Mouse (Mus musculus): ENCODE measurements around the gene Mad2l2. TPM values are rescaled to one million over a fixed set of nuclear protein-coding genes. Genes with fewer than 3 reads are reported as not detected.
A peak's percentile ranks its signal among the peaks of the same experiment; 100 is the strongest.

The Mad2l2 gene
- polyA plus RNA-seq (2016; fragmentation: Nextera tagmentation; extraction: Ambion mirVana), result 89.3 and 90.6 TPM in 2 replicates

- H3K27ac ChIP-seq, result peak within 1 kb of the TSS; percentile 96
- peak within 1 kb of the TSS; percentile 97 for H3K9ac ChIP-seq
- peaks cover 48% of the 10 kb centered on the region for H3K4me1 ChIP-seq
- WGBS, result under 1% methylated on average over 18 of the region's 18 CpGs
- peaks cover 2% of the 10 kb centered on the region; the same call in 1 of the 2 replicates for H3K36me3 ChIP-seq
- peak; percentile 11 for ATAC-seq (ENCODE audit: low FRiP score, low read depth)
- H3K4me3 ChIP-seq, result peak within 1 kb of the TSS; percentile 73
- H3K9me3 ChIP-seq, result no peaks in the 10 kb centered on the region
- H3K27me3 ChIP-seq (replicated peaks), result peaks cover 12% of the 10 kb centered on the region; the same call in 1 of the 2 replicates
- peak within 1 kb of the TSS; percentile 84 for H3K4me2 ChIP-seq (replicated peaks)
Measured at GRCm38 (mm10) chr4:148130133-148130532, at the start of gene Mad2l2. TSS of gene Mad2l2 (plus strand) at chr4:148130384.

- Histone ChIP-seq H3K9me3 (no peaks in the 10 kb centered on the region), H3K27me3 (replicated peaks) (no peaks in the 10 kb centered on the region), H3K36me3 (0 out of 2 replicates have a peak, but pooled peaks cover 4% of the 10 kb centered on the region), H3K4me2 (replicated peaks) (no peak overlapping the region), H3K27ac (no peak overlapping the region), H3K4me3 (no peak overlapping the region), H3K4me1 (peaks cover 15% of the 10 kb centered on the region), H3K9ac (no peak overlapping the region)
- no peak for ATAC-seq (ENCODE audit: low FRiP score, low read depth)
- 79% methylated on average over 1 of the region's 1 CpGs for WGBS
Measured at GRCm38 (mm10) chr4:148080597-148080973, 49.6 kb upstream of the Mad2l2 start.

- no peak overlapping the region for H3K4me2 ChIP-seq (replicated peaks)
- H3K27ac ChIP-seq, result no peak overlapping the region
- no peak overlapping the region for H3K4me3 ChIP-seq
- no peak overlapping the region for H3K9ac ChIP-seq
- 0 out of 2 replicates have a peak, but pooled peaks cover 4% of the 10 kb centered on the region for H3K36me3 ChIP-seq
- no peaks in the 10 kb centered on the region for H3K9me3 ChIP-seq
- no peak for ATAC-seq (ENCODE audit: low FRiP score, low read depth)
- whole genome bisulfite sequencing, result 92% methylated on average over 10 of the region's 10 CpGs
- H3K27me3 ChIP-seq (replicated peaks), result no peaks in the 10 kb centered on the region
- H3K4me1 ChIP-seq, result peaks cover 21% of the 10 kb centered on the region
Measured at GRCm38 (mm10) chr4:148081201-148081600, 49.0 kb upstream of the Mad2l2 start.

GRCm38 (mm10) chr4:148082257-148083044, 47.7 kb upstream of the Mad2l2 start:
- Histone ChIP-seq H3K9me3 (no peaks in the 10 kb centered on the region), H3K4me3 (no peak overlapping the region), H3K27me3 (replicated peaks) (no peaks in the 10 kb centered on the region), H3K4me2 (replicated peaks) (no peak overlapping the region), H3K36me3 (0 out of 2 replicates have a peak, but pooled peaks cover 4% of the 10 kb centered on the region), H3K9ac (0 out of 2 replicates have a peak overlapping the region, but pooled peaks have one; percentile 21), H3K4me1 (peaks cover 32% of the 10 kb centered on the region), H3K27ac (no peak overlapping the region)
- 54% methylated on average over 12 of the region's 12 CpGs for WGBS
- ATAC-seq (ENCODE audit: low FRiP score, low read depth), result no peak

GRCm38 (mm10) chr4:148083176-148083899, 46.8 kb upstream of the Mad2l2 start:
- H3K9me3 ChIP-seq, result no peaks in the 10 kb centered on the region
- no peak overlapping the region for H3K4me2 ChIP-seq (replicated peaks)
- no peak overlapping the region for H3K4me3 ChIP-seq
- 63% methylated on average over 21 of the region's 21 CpGs for WGBS
- H3K27me3 ChIP-seq (replicated peaks), result no peaks in the 10 kb centered on the region
- ATAC-seq (ENCODE audit: low FRiP score, low read depth), result no peak
- H3K36me3 ChIP-seq, result 0 out of 2 replicates have a peak, but pooled peaks cover 4% of the 10 kb centered on the region
- H3K27ac ChIP-seq, result no peak overlapping the region
- H3K4me1 ChIP-seq, result peaks cover 40% of the 10 kb centered on the region
- H3K9ac ChIP-seq, result 0 out of 2 replicates have a peak overlapping the region, but pooled peaks have one; percentile 21

- H3K4me3 ChIP-seq, result no peak overlapping the region
- H3K9ac ChIP-seq, result no peak overlapping the region
- peaks cover 40% of the 10 kb centered on the region for H3K4me1 ChIP-seq
Measured at GRCm38 (mm10) chr4:148084261-148084714, 45.9 kb upstream of the Mad2l2 start.

GRCm38 (mm10) chr4:148085131-148085906, 44.9 kb upstream of the Mad2l2 start:
- peaks cover 40% of the 10 kb centered on the region for H3K4me1 ChIP-seq
- no peaks in the 10 kb centered on the region for H3K27me3 ChIP-seq (replicated peaks)
- 39% methylated on average over 10 of the region's 10 CpGs for WGBS
- no peak overlapping the region for H3K4me2 ChIP-seq (replicated peaks)
- no peak for ATAC-seq (ENCODE audit: low FRiP score, low read depth)
- no peaks in the 10 kb centered on the region for H3K9me3 ChIP-seq
- 0 out of 2 replicates have a peak, but pooled peaks cover 3% of the 10 kb centered on the region for H3K36me3 ChIP-seq
- H3K9ac ChIP-seq, result no peak overlapping the region
- no peak overlapping the region for H3K4me3 ChIP-seq
- H3K27ac ChIP-seq, result no peak overlapping the region

More at GRCm38 (mm10) chr4:148084261-148084714, 45.9 kb upstream of the Mad2l2 start:
- Histone ChIP-seq H3K4me2 (replicated peaks) (no peak overlapping the region), H3K27me3 (replicated peaks) (no peaks in the 10 kb centered on the region), H3K36me3 (0 out of 2 replicates have a peak, but pooled peaks cover 4% of the 10 kb centered on the region), H3K27ac (no peak overlapping the region), H3K9me3 (no peaks in the 10 kb centered on the region)
- 6% methylated on average over 8 of the region's 8 CpGs for WGBS
- no peak for ATAC-seq (ENCODE audit: low FRiP score, low read depth)

GRCm38 (mm10) chr4:148085907-148086305, 44.3 kb upstream of the Mad2l2 start:
- Histone ChIP-seq H3K9me3 (no peaks in the 10 kb centered on the region), H3K27ac (no peak overlapping the region), H3K4me3 (no peak overlapping the region), H3K4me1 (peaks cover 40% of the 10 kb centered on the region), H3K36me3 (no peaks in the 10 kb centered on the region), H3K27me3 (replicated peaks) (no peaks in the 10 kb centered on the region), H3K9ac (no peak overlapping the region), H3K4me2 (replicated peaks) (no peak overlapping the region)
- ATAC-seq (ENCODE audit: low FRiP score, low read depth), result no peak
- 76% methylated on average over 3 of the region's 3 CpGs for WGBS

- Histone ChIP-seq H3K4me1 (peaks cover 40% of the 10 kb centered on the region), H3K4me3 (peak overlapping the region; percentile 59), H3K4me2 (replicated peaks) (peak overlapping the region; percentile 76), H3K27me3 (replicated peaks) (no peaks in the 10 kb centered on the region), H3K27ac (0 out of 2 replicates have a peak overlapping the region, but pooled peaks have one; percentile 7), H3K36me3 (no peaks in the 10 kb centered on the region), H3K9ac (peak overlapping the region; percentile 53), H3K9me3 (no peaks in the 10 kb centered on the region)
- 2% methylated on average over 30 of the region's 30 CpGs for WGBS
- peak; percentile 59 for ATAC-seq (ENCODE audit: low FRiP score, low read depth)
Measured at GRCm38 (mm10) chr4:148087091-148087906, 42.9 kb upstream of the Mad2l2 start.

- peaks cover 40% of the 10 kb centered on the region for H3K4me1 ChIP-seq
- no peaks in the 10 kb centered on the region for H3K27me3 ChIP-seq (replicated peaks)
- no peaks in the 10 kb centered on the region for H3K9me3 ChIP-seq
- no peaks in the 10 kb centered on the region for H3K36me3 ChIP-seq
- peak within 1 kb of the TSS; percentile 76 for H3K4me2 ChIP-seq (replicated peaks)
- 0 out of 2 replicates have a peak within 1 kb of the TSS, but pooled peaks have one; percentile 7 for H3K27ac ChIP-seq
- H3K4me3 ChIP-seq, result peak within 1 kb of the TSS; percentile 59
- peak within 1 kb of the TSS; percentile 53 for H3K9ac ChIP-seq
- ATAC-seq (ENCODE audit: low FRiP score, low read depth), result peak; percentile 91
- 6% methylated on average over 34 of the region's 34 CpGs for WGBS
Measured at GRCm38 (mm10) chr4:148087907-148088527, 42.2 kb upstream of the Mad2l2 start, which contains the start of gene Agtrap. TSS of gene Agtrap (minus strand) at chr4:148088031.
